Mouse (Mus musculus) embryonic facial prominence, embryonic 11.5 days (tissue): ENCODE data around the gene Bend5. TPM values are rescaled to one million over a fixed set of nuclear protein-coding genes. Genes with fewer than 3 reads are reported as not detected.

Experiments
- ATAC-seq: fragments of 200-750 bp; cut with Nextera tagmentation; replicated peaks from 2 replicates; pipeline ENCODE4 v1.8.0; 2017; ENCODE audit warnings: low read depth; ENCODE audit not compliant: insufficient number of reproducible peaks, low FRiP score, low TSS enrichment
- DNase-seq: peaks from one replicate; pipeline ENCODE4 v3.0.0-alpha.2; 2015; ENCODE audit warnings: low spot score
- H3K27ac ChIP-seq: fragments of 300-500 bp; sonication (generic); replicated peaks from 2 replicates; pipeline ENCODE4 v1.5.1; 2014; ENCODE audit warnings: mild to moderate bottlenecking, low read depth, low read length, control low read depth
- H3K27me3 ChIP-seq: fragments of 300-500 bp; sonication (generic); 2 replicates; pipeline ENCODE4 v1.6.1; 2014; ENCODE audit warnings: mild to moderate bottlenecking, low read length, moderate library complexity, mixed read lengths; ENCODE audit not compliant: control insufficient read depth, insufficient read depth
- H3K36me3 ChIP-seq: fragments of 300-500 bp; sonication (generic); replicated peaks from 2 replicates; pipeline ENCODE4 v1.6.1; 2014; ENCODE audit warnings: low read depth, mild to moderate bottlenecking, low read length, moderate library complexity, mixed read lengths; ENCODE audit not compliant: control insufficient read depth, insufficient read depth
- H3K4me1 ChIP-seq: fragments of 300-500 bp; sonication (generic); 2 replicates; pipeline ENCODE4 v1.6.1; 2014; ENCODE audit warnings: low read length, mixed read lengths; ENCODE audit not compliant: control insufficient read depth, insufficient read depth
- H3K4me2 ChIP-seq: fragments of 300-500 bp; sonication (generic); 2 replicates; pipeline ENCODE4 v1.6.1; 2014; ENCODE audit warnings: low read depth, mild to moderate bottlenecking, control low read depth, low read length, moderate library complexity
- H3K4me3 ChIP-seq: fragments of 300-500 bp; sonication (generic); 2 replicates; pipeline ENCODE4 v1.5.1; 2014; ENCODE audit warnings: low read depth, low read length, control low read depth
- H3K9ac ChIP-seq: fragments of 300-500 bp; sonication (generic); replicated peaks from 2 replicates; pipeline ENCODE4 v1.6.1; 2014; ENCODE audit warnings: mild to moderate bottlenecking, control low read depth, low read length
- H3K9me3 ChIP-seq: fragments of 300-500 bp; sonication (generic); replicated peaks from 2 replicates; pipeline ENCODE4 v1.6.1; 2016; ENCODE audit warnings: mild to moderate bottlenecking, low read length, inconsistent platforms, mixed read lengths; ENCODE audit not compliant: control insufficient read depth
- WGBS: fragments of 180-500 bp; shearing (Covaris S2); extraction: QIAGEN DNeasy Blood & Tissue Kit; methylation state at CpG from one replicate; pipeline ENCODE4 v1.1.7; 2014; 5-methylcytosine and 5-hydroxymethylcytosine counted together
- polyA plus RNA-seq: library from polyadenylated mRNA; unstranded; fragments of >200 nt; fragmentation: Nextera tagmentation; extraction: Ambion mirVana; gene quantifications from 2 replicates; pipeline ENCODE4 v1.2.1, GENCODE M21; 2014

Bend5 gene
- polyA plus RNA-seq, 1 experiment from 2014 or later = 46.7 TPM

DNA sequence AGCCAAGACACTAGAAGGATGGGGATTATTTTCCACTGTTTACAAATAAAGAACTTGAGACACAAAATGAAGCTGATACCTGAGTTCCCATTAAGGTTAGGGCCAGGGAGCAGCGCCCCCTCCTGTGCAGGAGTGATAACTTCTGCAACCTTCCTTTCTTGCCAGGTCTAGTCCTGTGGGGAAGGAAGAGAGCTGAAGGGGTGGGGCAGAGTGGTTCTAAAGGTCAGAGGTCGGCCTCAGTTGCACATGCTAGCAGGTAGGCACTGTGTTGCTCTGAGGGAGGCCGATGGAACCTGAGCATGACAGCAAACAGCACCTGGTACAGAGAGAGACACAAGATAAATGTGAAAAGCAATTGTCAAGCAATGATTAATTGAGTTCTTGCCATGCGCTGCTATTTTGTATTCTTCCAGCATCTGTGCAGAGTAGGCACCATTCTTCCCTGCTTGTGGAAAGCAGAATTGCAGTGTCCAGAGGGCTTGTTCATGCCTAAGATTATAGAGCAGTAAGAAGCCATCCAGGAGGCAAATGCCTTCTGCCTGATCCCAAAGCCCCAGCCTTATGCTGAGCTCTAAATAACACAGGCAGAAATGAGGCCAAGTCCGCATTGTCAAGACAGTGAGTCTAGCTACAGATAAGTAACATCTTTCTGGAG is 79.1 kb downstream of the Bend5 start:
- no peak for DNase-seq
- no peak overlapping the region for H3K4me2 ChIP-seq
- 63% methylated on average over 5 of the region's 5 CpGs for WGBS
- H3K9ac ChIP-seq = no peak overlapping the region
- no peaks in the 10 kb centered on the region for H3K9me3 ChIP-seq
- H3K36me3 ChIP-seq = no peaks in the 10 kb centered on the region
- H3K27ac ChIP-seq = no peak overlapping the region
- no peaks in the 10 kb centered on the region for H3K27me3 ChIP-seq
- H3K4me3 ChIP-seq = no peak overlapping the region
- ATAC-seq = no peak
- H3K4me1 ChIP-seq = no peaks in the 10 kb centered on the region

DNA sequence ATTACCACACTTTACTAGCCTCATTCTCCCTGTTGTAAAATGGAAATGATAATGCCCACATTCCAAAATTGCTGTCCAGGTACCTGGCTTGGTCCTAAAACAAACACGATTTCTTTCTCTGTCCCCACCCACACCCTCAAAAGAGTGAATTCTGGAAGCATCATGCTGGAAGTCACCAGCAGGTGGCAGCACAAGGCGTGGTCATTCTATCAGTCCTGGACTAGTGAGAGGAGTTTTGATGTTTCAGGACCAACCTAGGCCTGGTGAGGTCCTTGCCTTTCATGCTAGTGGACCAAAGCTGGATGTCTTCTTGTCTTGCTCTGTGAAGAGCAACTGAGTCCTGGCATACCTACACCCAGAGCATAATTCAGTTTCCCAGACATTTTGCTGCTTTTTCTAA is 81.1 kb downstream of the Bend5 start:
- H3K4me2 ChIP-seq = no peak overlapping the region
- no peaks in the 10 kb centered on the region for H3K36me3 ChIP-seq
- H3K4me3 ChIP-seq = no peak overlapping the region
- ATAC-seq = no peak; the same call in 1 of the 2 replicates
- no peak overlapping the region for H3K27ac ChIP-seq
- H3K27me3 ChIP-seq = no peaks in the 10 kb centered on the region
- H3K4me1 ChIP-seq = no peaks in the 10 kb centered on the region
- H3K9me3 ChIP-seq = no peaks in the 10 kb centered on the region
- DNase-seq = peak; percentile 75
- H3K9ac ChIP-seq = no peak overlapping the region
- WGBS = 21% methylated on average over 2 of the region's 2 CpGs

DNA sequence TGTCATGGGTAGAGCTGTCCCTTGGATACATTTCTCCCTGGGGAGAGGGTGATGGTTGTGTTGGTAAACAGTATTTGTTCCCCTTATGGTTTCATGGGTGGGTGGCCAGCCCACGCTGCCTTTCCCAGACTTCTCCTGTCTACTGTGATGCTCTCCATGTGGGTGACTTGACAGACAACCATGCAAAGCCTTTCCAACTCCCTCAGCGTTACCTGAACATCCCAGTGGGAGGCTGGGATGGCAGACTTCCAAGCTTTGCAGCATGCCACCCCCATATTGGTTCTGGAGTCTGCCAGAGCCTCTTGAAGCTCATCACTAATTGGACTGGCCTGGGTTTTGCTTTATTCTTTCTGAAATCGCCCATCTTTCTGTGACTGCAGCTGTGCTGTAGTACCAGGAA is 83.9 kb downstream of the Bend5 start:
- no peak for ATAC-seq
- Histone ChIP-seq H3K4me3 (no peak overlapping the region), H3K27ac (no peak overlapping the region), H3K4me2 (no peak overlapping the region), H3K36me3 (no peaks in the 10 kb centered on the region), H3K27me3 (no peaks in the 10 kb centered on the region), H3K4me1 (no peaks in the 10 kb centered on the region), H3K9ac (no peak overlapping the region), H3K9me3 (no peaks in the 10 kb centered on the region)
- DNase-seq = no peak
- WGBS = 65% methylated on average over 3 of the region's 3 CpGs

DNA sequence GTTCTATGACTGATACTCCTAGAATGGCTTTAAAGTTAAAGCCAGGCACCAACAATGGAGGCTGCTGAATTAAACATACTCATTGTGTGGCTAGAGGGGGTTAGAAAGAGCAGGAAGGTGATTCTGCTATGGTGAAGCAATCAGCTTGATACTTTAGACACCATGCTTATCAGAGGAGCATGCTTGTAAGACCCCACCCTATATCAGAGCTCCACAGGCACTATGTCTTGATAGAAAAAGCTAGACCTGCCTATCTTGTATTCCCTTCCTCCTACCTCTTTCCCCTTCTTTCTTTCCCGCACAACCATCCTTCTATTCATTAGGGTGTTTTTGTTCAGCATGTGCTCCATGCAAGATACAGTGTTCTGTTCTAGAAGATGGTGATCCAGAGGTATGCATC is 86.6 kb downstream of the Bend5 start:
- ATAC-seq (no peak), DNase-seq (no peak)
- 86% methylated on average over 1 of the region's 1 CpGs for WGBS
- H3K36me3 ChIP-seq = no peaks in the 10 kb centered on the region
- no peak overlapping the region for H3K4me2 ChIP-seq
- no peak overlapping the region for H3K27ac ChIP-seq
- no peaks in the 10 kb centered on the region for H3K27me3 ChIP-seq
- H3K9ac ChIP-seq = no peak overlapping the region
- H3K4me3 ChIP-seq = no peak overlapping the region
- H3K9me3 ChIP-seq = no peaks in the 10 kb centered on the region
- no peaks in the 10 kb centered on the region for H3K4me1 ChIP-seq

DNA sequence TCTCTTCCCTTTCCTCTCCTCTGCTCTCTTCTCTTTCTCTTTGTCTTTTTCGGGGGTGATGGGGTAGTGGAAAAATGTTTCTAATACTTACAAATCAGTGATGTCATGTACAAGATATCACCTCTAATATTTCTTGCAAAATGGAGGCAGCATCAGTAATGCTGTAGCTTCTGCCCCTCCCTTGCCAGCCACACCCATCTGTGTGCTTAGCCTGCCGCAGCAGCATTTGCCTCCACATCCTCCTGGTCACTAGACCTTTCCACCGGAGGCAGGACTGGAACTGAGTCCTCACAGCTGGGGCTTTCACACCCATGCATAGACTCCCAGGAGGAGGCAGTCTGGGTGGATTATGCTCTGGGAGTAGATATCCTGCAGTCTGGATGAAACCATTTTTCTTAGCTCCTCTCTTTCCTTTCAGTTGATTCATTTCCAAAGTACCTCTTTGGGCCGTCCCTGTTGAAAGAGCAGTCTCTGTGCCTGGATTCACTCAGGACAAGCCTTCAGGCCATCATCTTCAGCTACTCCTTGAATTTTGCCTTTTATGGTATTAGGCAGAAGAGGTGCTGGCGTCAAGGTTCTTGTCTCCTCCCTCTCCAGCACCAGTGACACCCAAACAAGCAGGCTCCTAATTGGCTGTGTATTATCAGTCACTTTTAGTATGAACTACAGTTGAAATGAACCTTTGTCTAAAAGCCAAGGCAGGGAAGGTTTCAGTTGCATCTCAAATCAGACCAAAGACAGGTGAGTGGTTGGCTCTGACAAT is 88.3 kb downstream of the Bend5 start:
- Histone ChIP-seq H3K4me1 (no peaks in the 10 kb centered on the region), H3K4me2 (no peak overlapping the region), H3K9me3 (no peaks in the 10 kb centered on the region), H3K4me3 (no peak overlapping the region), H3K27ac (no peak overlapping the region), H3K27me3 (no peaks in the 10 kb centered on the region), H3K36me3 (no peaks in the 10 kb centered on the region), H3K9ac (no peak overlapping the region)
- DNase-seq = no peak
- 69% methylated on average over 5 of the region's 5 CpGs for WGBS
- no peak for ATAC-seq

DNA sequence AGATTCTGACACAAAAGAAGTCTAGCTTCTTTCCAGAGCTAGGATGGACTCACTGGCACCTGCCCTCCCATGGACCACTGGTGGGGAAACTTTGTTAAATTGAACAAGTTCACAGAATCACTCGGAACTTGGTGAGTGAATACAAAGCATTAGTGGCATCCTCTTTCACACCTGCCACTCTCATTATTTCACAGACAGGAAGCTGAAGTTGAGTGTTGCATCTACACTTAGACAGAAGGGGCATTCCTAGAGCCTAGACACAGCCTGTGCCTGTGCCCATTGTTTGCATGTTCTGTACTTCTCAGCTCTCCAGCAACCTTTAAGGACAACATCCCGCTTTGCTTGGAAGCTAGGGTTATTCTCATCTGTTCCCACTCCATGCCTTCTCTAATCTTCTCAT is 90.1 kb downstream of the Bend5 start:
- Histone ChIP-seq H3K4me1 (no peaks in the 10 kb centered on the region), H3K27me3 (no peaks in the 10 kb centered on the region), H3K36me3 (no peaks in the 10 kb centered on the region), H3K4me2 (no peak overlapping the region), H3K4me3 (no peak overlapping the region), H3K27ac (no peak overlapping the region), H3K9me3 (no peaks in the 10 kb centered on the region), H3K9ac (no peak overlapping the region)
- no peak for ATAC-seq
- DNase-seq = no peak
- 89% methylated on average over 2 of the region's 2 CpGs for WGBS
